Mouse (Mus musculus) gastrocnemius, postnatal 14 days (tissue): ENCODE measurements around the gene Qtrt2. TPM values are rescaled to one million over a fixed set of nuclear protein-coding genes. Genes with fewer than 3 reads are reported as not detected.

Experiments
- DNase-seq: peaks from one replicate; pipeline ENCODE4 v3.0.0; 2021; ENCODE audit warnings: mixed read lengths
- intact Hi-C: fragments of 180-260 bp; cut with DNase I; formaldehyde crosslinking; loops from one replicate; pipeline ENCODE4 v1.15.1; 2025; ENCODE audit warnings: low total_unique reads
- long read RNA-seq, 2 experiments: library from polyadenylated mRNA; stranded (forward); transcript quantifications; one replicate each; pipeline ENCODE4 v2.0.0; 2021
- total RNA-seq, 2 experiments: library from RNA; stranded (reverse); gene quantifications; 2 replicates each; pipeline ENCODE4 v1.2.3; 2021

The Qtrt2 gene
- 1 to 10 TPM; 7.4 to 9.5 TPM for total RNA-seq
- long read RNA-seq, experiment 1, partial matches to known transcripts: 1 of 1 reads
- long read RNA-seq, experiment 1, other reads (novel, unspliced or antisense): 0 of 1 reads
- long read RNA-seq, experiment 2, partial matches to known transcripts: 1 of 3 reads
- long read RNA-seq, experiment 2, other reads (novel, unspliced or antisense): 2 of 3 reads

GRCm38 (mm10) chr16:43926341-43926859 is at the start of gene Qtrt2:
Gene Qtrt2 (minus strand): TSS chr16:43926809.
- DNase-seq: no peak
- intact Hi-C loops: no loop called here

DNA sequence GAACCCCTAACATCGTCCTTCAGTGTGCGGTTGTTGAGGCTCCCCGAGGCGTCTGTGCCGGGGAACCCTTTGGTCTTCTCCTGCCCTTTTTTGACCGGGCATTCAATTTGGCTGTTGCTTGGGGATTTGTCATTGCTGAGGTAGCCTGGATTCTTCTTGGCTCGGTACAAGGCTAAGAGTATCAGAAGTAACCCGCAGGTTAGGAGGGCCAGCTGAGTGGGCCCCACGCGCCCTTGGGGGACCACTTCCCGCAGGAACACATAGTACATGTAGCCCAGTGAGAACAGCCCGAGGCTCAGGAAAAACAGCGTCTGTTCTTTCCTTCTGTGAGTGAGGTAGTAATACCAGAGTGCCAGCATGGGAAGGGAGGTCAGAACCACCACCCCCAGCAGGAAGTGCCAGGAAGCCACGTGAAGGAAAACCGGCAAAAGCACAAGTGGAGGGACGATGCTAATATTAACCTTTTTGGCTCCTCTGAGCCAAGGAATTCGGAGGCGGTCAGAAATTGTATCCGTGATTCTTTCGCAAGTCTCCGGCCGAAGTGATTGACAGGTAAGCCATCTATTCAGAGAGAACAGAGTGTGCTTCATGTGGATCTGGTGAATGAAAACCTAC is 47.1 kb upstream of the Qtrt2 start:
- intact Hi-C loops: no loop called here
- no peak for DNase-seq

- intact Hi-C loops: no loop called here
Measured at GRCm38 (mm10) chr16:43973147-43973546, 46.5 kb upstream of the Qtrt2 start.

GRCm38 (mm10) chr16:43972391-43972790 is 45.8 kb upstream of the Qtrt2 start:
- intact Hi-C loops: no loop called here
- DNase-seq: no peak

More at GRCm38 (mm10) chr16:43973147-43973546, 46.5 kb upstream of the Qtrt2 start:
- DNase-seq: no peak

DNA sequence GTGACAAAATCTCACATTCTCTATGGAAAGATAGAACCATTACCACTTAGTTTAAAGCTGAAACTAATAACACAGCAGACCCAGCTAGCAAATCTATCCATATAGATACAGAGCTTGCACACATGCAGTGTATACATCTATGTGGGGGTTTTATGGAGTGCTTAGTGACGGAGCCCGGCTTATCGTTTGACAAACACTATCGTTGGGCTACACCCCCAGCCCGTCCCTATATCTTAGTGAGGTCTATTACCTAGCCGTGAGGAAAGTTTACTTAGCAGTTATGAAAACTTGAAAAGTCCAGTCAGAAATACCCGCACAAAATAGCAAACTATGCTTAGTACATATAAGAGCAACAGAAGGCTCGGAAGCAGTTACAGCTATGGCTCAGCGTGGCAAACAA is 45.1 kb upstream of the Qtrt2 start:
- intact Hi-C loops: no loop called here
- no peak for DNase-seq

GRCm38 (mm10) chr16:43971189-43971588 is 44.6 kb upstream of the Qtrt2 start:
- intact Hi-C loops: no loop called here
- DNase-seq: no peak

DNA sequence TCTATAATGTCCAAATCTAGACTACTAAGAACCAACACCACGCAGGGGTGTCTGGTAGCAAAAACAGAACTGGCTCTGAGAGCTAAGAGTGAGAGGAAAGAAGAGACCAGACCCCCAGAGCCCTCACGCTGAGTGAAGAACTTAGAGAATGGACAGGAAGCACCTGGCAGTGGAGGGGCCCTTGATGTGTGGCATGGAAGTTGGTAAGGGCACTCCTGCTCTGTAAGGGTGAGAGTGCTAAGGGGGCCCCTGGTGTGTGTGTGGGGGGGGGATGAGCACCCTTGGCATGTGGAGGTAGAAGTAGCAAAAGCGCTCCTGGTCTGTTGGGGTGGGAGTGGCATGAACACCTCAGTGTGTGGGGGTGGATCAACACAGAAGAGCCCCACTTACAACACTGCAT is 43.8 kb upstream of the Qtrt2 start:
- intact Hi-C loops: no loop called here
- no peak for DNase-seq

- intact Hi-C loops: no loop called here
- no peak for DNase-seq
Measured at GRCm38 (mm10) chr16:43965781-43966389, 39.3 kb upstream of the Qtrt2 start.

DNA sequence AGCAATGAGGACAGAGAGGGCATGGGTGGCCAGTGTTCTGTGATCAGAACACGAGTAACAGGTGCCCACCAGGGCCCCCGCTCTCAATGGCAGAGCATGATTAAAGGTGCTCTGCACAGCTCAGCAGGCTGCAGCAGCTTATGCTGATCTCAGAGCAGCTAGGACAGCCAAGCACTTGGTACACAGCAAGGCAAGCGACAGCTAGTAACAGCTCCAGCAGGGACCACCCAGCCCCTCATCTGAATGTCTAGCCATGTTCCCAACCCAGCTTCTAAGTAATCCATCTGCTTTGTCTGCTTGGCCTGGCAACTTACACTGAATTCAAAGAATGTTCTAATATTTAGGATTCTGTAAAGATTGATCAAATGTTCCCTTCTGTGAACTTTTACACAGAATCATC is 37.2 kb upstream of the Qtrt2 start:
- no peak for DNase-seq
- intact Hi-C loops: no loop called here

GRCm38 (mm10) chr16:43963291-43963690 is 36.7 kb upstream of the Qtrt2 start:
- intact Hi-C loops: no loop called here
- DNase-seq: no peak

DNA sequence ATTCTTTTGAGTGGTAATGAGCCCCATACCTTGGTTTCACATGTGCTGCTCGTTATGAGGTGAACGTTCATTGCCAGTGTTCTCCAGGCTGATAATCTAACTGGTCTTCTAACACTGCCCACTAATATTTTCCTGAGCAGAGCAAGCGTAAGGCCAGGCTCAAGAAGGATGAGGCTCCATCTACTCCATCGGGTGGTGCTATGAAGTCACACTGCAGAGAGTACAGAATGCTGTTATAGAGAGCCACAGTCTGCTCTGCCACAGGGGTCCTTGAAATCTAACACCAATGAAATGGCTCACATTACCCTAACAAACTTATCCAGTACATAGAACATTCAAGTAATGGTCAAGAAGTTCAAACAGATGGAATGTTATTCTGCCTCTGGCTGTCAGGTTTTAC is 31.4 kb upstream of the Qtrt2 start:
- DNase-seq: no peak
- intact Hi-C loops: no loop called here

- no peak for DNase-seq
- intact Hi-C loops: no loop called here
Measured at GRCm38 (mm10) chr16:43954913-43955312, 28.3 kb upstream of the Qtrt2 start.

DNA sequence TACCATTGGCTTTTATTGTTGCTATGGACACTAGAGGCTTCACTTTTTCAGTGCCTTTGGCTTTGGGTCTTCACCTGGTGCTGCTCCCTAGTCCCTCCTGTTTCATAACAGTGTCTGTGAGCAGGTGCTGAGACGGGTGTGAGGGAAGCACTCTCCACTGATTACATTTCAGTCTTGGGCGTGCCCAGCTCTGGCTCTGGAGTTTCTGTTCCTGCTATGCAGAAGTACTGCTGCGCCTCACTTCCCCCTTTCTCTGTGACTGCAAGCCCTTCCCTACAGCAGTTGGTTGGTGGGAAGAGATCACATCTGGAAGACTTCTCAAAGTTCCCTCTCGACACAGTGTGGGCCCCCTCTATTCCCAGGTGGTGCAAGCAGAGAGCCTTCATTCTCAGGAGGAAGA is 25.0 kb upstream of the Qtrt2 start:
- intact Hi-C loops: no loop called here
- DNase-seq: no peak

DNA sequence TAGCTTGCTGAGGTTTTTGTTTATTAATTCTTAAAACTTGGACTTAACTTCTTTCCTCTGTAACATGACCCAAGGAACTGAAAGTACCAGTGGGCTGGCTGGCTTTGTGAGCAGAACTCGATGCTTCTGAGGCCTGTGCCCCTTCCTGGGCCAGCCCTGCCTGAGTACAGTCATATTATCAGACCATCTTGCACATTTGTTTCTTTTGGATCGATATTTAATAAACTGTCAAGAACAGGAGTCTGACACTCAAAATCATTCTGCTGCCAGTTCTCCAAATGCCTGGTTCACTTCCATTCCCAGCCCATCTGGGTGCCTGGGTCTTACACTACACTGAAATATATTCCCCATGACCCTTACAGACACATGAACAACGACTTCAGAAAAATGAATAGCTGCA is 19.3 kb upstream of the Qtrt2 start:
- intact Hi-C loops: no loop called here
- DNase-seq: no peak

DNA sequence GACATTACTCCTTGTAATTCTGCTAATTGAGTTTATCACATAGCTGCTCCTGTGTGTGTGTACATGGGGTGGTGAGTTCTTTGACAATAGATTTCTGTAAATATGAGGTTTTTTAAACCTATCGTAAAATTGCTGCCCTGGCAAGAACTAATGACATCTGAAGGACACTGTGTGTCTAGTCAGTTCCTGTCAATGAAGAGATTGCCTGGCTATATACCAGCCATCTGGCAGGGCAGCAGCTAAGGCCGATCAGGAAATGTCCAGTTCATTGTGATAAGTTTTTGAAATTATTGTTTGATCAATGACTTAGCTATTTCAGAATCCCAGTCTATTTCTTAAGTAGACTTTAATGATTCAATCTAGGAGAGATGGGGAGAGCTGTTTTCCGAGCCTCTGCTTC is 18.7 kb upstream of the Qtrt2 start:
- DNase-seq: no peak
- intact Hi-C loops: no loop called here

DNA sequence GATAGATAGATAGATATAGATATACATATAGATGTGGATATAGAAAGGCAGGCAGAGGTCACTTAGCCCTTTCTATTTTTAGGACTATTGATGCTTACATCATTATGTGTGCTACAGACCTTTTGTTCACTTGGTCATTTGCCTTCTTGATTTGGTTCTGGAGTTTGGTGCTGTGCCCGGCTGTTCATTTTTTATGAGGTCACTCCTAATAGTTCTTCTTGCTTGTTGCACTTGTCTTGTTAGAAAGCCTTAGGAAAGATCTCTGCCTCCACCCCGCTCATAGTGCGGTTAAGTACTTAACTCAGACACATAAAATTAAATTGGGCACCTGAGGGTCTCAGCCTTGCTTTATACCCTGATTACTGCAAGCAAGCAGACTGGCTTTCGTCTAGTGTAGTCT is 14.2 kb upstream of the Qtrt2 start:
- DNase-seq: no peak
- intact Hi-C loops: no loop called here

GRCm38 (mm10) chr16:43935892-43936291 is 9.3 kb upstream of the Qtrt2 start:
- DNase-seq: no peak
- intact Hi-C loops: no loop called here

- no peak for DNase-seq
- intact Hi-C loops: no loop called here
Measured at GRCm38 (mm10) chr16:43935367-43935766, 8.8 kb upstream of the Qtrt2 start.

GRCm38 (mm10) chr16:43934856-43935255 is 8.2 kb upstream of the Qtrt2 start:
- intact Hi-C loops: no loop called here
- DNase-seq: no peak

DNA sequence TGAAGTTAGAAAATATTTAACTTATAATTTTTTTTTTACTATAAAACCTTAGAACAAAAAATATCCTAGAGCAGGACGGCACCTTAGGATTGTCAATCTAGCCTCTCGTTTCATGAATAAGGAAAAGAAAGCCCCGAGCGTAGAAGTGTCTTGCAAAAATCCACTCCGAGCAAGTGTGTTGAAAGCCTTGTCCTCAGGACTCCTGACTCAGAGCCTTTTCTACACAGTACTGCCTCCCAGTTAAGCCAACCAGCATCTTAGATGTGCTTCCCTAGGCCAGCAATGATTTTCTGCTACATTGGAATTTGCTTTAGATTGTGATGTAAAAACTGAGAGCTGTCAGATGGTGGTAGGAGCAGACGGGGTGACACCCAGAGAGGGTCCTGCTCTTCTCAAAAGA is 6.4 kb upstream of the Qtrt2 start:
- intact Hi-C loops: no loop called here
- DNase-seq: no peak

GRCm38 (mm10) chr16:43932319-43932718 is 5.7 kb upstream of the Qtrt2 start:
- DNase-seq: no peak
- intact Hi-C loops: no loop called here
